Mouse (Mus musculus) right cerebral cortex, adult 2 months (tissue): ENCODE results near the gene Bhmt2.

Experiments used
- DNase-seq, 2 experiments: peaks; one replicate each; pipeline ENCODE4 v3.0.0; 2021 to 2022; ENCODE audit warnings: low spot score in 2 of 2

The Bhmt2 gene

DNA sequence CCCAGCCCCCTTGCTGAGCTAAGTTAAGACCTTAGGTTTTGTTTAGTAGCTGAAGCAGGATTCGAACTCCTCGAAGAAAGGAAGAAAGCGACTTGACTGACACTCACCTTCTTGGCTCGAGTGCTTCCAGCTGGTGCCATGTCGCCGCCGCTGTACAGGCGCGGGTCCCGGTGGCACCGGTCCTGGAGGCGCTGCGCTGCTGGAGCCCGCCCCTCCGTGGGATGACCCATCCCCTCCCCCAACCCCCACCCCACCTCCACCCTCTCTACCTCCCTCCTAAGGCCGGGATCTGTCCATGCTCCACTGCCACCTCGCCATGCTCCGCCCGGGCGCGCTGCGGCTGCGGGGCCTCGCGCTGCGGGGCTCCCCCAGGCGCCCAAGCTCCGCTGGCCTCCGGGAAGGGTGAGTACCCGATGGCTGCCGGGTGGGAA lies at the start of gene Bhmt2, which contains the start of gene Dmgdh:
TSS of gene Bhmt2 (minus strand) at position 172 of the 431 bp plus-strand sequence.
TSS of gene Dmgdh (plus strand) at position 303 of the 431 bp plus-strand sequence.
- DNase-seq, result no peak

DNA sequence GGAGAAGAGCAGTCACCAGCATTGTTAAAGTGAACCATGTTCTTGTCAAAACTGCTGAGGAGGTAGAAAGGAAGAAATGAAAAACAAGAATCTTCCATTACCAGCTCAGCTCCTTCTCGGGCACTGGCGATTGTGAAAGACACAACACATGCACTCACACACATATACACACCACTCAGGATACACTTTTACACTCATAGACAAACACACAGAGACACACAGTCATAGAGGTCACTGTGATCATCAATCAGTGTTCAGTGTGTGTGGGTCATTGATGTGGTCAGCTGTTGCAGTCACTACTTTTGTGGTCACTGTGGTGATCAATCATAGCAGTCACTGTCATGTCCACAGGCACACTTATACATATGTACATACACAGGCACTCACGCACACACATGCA lies 49.4 kb upstream of the Bhmt2 start:
- DNase-seq, result no peak

DNA sequence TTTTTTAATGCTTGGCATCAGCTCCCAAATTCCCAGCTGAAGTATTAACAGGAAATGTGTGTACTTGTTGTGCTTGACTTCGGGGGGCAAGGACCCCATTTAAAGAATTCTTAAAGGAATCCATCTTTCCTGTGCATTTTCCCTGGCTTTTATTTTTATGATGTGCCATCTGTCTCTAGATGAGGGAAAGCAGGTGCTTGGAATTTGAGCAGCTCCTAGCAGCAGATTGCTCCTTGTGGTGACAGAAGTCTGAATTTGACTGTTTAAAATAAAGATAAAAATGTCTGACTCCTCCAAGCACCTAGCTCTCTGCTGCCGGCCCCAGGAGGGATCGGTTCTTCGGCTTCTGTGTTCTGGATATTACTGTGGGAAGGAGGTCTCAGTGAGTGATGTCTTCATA lies 47.8 kb upstream of the Bhmt2 start:
- DNase-seq, result peak; percentile 32 to 35

DNA sequence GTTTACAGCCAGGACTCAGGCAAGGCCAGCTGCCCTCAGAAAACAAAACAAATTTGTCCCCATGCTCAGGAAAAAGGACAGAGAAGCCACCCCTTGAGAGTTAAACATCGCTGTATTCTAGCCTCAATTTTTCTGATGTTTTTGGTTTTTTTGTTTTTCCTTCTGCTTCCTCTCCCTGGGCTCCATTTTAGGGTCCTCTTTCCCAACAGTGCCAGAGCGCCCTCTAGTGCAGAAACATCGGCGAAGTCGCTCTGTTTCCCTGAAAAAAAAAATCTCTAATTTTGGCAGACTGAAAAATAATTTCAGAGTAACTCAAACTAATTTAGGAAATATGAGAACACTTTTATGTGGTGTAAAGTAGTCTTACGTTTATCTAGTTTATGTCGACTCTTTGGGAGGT lies 44.8 kb upstream of the Bhmt2 start:
- DNase-seq, result peak; percentile 53 to 84

DNA sequence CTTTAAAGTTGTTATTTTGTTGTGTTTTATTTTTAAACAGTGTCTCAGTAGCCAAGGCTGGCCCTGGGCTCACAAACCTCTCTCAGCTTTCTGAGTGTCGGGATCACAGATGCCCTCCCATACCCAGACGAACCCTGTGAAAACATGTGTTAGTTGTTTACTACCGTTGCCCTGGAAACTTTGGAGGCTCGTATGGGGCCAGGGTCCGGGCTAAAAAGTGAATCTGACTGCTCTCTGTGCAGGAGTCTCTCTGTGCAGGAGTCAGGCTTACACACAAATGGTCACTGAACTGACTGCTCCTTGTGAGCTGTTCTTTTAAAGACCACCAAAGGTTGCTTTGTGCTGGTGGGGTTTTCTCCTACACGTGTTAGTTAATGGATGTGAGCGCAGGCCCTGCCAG lies 43.0 kb upstream of the Bhmt2 start:
- no peak for DNase-seq

DNA sequence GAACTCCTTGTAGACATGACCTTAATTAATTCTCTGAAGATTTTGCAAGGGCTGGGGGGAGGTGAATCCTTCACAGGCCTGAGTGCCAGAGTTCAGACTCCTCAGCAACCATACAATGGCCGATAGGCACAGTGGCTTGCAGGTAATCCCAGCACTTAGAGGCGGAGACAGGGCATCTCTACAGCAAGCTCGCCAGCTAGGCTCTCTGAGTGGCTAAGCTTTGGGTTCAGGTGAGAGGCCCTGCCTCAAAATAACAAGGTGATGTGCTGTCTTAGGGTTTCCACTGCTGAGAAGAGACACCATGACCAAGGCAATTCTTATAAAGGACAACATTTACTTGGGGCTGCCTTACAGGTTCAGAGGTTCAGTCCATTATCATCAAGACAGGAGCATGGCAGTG lies 39.7 kb upstream of the Bhmt2 start:
- no peak for DNase-seq

DNA sequence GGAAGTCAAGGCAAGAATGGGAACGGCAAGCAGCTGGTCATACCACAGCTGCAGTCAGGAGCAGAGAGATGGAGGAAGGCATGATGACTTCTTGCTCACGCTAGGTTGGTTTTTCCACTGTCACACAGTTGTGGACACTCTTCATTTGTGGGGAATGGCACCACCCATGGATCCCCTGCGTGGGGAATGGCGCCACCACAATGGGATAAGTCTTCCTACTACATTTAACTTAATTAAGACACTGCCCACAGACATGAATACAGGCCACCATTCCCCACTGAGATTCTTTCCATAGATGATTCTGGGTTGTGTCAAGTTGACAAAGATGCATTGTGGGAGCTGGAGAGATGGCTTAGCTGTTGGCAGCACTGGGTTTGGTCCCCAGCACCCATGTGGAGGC lies 38.3 kb upstream of the Bhmt2 start:
- DNase-seq, result no peak

DNA sequence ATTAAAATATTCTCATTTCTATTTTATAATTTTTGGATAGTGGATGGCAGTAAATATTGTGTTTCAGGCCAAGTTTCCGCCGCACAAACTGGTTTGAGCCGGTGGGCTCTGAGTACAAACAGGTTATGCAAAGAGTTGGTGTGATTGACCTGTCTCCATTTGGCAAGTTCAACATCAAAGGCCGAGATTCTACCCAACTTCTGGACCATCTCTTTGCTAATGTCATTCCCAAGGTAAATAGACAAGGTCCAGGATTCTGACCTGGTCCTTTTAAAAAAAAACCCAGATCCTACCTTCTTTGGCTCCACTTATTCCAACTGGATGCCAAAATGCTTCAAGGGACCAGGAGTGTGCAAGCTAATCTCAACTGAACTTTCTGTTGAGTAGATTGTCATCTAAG lies 37.1 kb upstream of the Bhmt2 start:
- DNase-seq, result no peak

DNA sequence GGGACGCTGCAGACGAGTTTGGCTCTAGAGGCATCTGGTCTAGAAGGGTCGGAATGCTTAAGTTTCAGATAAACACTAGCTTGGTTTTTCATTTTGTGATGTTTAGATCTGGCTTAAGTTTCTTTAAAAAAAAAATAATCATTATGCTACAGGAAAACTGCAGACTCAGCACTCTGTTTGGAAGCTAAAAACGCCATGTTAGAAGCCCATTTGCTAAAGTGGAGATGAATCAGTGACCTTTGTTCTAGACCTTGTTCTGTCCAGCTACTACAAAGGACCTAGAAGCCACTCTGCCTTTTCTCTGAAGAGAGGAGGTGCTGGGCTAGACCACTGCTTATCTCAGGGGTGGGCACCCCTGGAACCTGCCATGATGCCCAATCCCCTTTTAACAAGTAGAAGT lies 36.2 kb upstream of the Bhmt2 start:
- DNase-seq, result no peak

DNA sequence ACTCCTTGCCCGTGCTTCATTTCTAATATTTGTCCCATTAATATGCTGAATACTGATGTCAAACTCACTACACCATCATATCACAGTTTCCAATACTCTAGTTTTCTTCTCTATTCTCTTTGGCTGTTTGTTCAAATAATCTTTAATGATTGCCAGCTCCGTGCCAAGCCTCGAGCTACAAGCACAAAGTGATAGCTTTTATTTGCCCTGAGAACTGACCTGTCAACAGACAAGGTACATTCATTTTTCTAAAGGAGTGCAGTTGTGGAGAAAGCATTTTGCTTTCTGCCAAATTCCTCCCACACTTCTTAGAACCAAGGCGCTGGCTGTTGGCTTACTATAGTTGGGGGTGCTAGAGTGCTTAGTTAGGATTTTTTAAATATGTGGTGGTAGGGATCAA lies 33.2 kb upstream of the Bhmt2 start:
- no peak for DNase-seq

DNA sequence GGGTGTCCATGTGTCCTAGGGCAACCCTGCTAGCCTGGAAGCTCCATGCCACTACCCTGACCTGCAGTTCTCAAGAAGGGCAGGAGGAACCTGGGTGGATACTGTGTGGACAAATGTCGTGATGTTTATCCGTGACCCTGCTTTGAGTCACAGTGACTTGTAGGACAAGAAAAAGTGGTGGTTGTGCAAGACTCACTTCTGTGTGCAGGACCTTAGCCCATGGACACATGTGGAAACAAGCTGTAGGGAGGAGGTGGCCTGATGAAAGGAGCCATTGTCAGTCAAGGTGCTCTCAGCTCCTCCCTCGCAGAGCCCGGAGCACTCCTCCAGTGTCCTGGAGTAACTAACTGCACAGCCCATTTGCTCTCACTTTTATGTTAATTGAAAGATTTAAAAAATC lies 31.6 kb upstream of the Bhmt2 start:
- DNase-seq, result no peak

DNA sequence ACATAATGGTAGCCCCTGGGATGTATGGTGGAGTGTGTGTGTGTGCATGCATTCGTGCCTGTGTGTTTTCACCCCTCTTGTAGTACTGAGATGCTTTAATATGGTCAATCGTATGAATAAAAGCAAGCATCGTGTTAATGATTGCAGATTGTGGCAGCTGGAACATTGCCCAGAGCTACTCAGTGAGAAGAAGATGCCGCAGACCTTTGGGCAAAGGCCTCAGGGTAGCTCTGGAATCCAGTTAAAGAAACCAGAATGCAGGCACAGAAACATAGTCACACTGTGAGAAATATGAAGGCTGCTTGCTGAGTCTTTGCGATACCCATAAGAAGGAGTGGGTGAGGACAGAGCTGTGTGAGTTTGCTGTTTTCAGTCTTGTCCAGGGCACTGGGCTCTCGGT lies 24.8 kb upstream of the Bhmt2 start:
- DNase-seq, result no peak

DNA sequence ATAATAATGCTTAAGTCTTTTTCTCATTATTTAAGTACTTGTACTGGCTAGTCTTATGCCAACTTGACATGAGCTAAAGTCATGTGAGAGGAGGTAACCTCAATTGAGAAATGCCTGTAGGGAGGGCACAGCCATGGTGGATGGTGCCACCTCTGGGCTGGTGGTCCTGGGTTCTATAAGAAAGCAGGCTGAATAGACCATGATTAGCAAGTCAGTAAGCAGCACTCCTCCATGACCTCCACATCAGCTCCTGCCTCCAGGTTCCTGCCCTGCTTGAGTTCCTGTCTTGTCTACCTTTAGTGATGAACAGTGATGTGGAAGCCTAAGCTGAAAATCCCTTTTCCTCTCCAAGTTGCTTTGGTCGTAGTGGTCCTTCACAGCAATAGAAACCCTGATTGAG lies 16.7 kb upstream of the Bhmt2 start:
- DNase-seq, result no peak

DNA sequence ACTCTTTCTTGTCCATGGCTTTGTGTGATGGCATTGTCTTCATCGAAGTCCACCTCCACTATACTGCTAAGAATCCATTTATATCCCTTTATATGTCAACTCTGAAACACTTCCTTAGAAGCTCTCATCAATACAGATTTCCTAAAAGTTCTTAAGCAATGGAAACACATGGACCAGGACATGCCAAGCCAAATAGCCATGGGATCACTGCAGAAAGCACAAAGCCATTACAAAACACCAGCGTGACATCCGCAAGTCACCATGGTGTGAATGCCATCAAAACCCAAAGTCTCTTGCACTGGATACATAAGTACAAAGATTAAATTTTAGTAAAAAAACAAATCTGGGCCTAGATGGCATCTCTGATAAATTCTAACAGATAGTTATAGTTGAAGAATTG lies 15.5 kb upstream of the Bhmt2 start:
- DNase-seq, result no peak

DNA sequence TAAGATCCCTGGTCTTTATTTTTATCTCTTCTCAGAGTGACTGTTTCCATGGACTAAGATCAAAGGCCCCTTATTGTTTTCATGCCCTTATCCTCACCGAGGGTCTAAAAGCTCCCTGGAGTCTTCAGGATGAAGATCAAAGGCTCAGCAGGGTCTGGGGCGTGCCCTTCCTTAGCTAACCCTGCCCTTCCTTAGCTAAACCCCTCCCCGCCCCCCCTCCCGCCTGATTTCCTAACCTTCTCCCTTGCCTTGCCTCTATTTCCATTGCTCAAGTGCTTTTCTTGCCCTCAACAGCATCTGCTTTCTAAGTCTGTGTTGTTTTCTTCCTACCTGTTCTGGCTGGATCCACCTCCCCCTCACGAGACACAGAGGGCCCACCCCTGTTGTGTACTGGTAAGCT lies 13.2 kb upstream of the Bhmt2 start:
- DNase-seq, result no peak

DNA sequence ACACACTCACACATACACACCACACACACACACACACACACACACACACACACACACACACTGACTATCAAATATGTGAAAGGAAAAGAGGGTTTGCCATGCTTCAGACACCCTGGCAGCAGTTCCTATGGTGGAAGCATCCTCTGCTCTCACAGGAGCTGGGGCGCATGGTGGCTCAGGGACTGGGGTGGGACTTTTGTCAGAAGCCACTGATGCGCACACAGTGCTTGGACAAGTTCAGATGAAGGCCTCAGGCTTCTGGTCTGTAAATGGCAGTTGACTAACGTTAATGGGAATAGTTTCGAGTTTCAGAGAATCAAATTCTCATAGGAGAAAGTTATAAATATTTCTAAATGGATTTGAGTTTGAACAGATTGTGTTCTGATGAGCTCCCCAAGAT lies 11.1 kb upstream of the Bhmt2 start:
- DNase-seq, result no peak

DNA sequence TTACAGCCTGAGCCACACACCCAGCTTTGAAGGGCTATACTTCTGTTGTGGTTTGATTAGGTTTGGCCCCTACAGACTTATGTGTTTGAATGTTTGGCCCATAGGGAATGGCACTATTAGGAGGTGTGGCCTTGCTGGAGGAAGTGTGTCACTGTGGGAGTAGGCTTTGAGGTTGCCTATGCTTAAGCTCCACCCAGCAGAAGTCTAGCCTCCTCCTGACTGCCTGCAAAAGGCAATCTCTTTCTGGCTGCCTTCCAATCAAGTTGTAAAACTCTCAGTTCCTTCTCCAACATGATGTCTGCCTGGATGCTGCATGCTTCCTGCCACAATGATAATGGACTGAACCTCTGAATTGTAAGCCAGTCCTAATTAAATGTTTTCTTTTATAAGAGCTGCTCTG lies 9.2 kb upstream of the Bhmt2 start:
- DNase-seq, result no peak

DNA sequence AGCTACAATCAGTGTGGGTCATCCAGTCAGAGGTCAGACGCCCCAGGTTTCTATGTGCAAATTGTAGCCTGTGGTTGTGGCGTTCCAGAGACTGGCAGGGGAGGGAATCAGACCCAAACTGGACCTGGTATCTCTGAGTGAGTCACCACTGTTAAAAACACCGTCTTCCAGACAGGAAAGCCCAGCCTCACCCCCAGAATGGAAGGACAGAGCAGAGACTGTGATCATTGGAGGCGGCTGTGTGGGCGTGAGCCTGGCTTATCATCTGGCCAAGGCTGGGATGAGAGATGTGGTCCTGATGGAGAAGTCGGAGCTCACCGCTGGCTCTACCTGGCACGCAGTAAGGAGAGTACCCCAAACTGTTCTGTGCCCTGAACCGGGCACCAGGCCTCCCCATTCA lies 2.8 kb upstream of the Bhmt2 start:
- peak; percentile 22 to 37 for DNase-seq

DNA sequence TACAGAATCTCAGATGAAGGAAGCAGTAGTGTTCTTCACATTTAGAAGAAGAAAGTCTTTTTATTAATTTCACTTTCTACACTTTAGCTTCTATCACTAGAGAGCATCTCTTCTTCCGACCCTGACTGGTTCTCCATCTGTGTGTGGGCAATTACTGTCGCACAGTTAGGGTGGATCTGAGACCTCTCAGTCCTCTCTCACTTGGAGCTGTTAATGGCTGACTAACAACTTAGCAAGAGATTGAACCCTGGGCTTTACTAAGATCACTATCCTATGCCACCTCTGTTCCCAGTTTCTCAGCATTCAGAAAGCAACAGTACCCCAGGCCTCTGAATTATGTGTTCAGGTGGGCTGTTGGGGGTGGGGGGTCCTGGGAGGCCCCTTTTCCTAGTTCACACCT lies 806 bp downstream of the Bhmt2 start:
- DNase-seq, result no peak

DNA sequence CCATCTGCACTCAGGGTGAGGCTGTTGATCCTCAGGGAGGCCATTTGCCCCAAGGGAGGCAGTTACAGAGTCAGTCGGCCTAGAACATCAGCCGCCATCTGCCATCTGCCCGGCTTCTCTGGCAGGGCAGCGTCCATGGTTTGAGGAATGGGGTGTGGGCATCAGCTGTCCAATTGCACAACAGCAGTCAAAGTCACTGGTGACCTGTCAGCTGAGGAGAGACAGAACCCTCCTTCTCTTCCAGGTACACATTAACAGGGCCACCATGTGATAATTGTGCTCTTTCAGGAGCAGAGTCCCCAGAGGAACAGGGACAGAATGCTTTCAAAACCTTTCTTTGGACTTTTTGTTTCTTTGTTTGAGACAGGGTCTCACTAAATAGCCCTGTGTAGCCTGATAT lies 1.7 kb downstream of the Bhmt2 start:
- DNase-seq, result no peak

DNA sequence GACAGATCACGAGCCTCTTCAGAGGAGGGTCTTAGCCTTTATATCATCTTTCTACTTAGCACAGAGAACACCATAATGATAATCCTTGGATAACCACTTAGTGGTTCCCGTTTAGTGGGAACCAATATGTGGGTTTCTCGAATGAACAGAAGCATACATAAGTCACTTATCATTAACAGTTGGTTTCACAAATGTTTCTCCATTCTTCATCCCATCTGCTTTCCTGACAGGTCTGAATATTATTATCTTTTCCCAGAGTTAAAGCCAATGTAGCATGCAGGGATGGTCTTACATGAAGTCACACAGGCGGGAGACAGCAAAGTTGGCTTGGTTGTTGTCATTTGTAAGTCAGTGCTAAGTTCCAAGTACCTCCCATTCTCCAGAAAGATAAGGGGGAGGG lies 6.5 kb downstream of the Bhmt2 start:
- no peak for DNase-seq

DNA sequence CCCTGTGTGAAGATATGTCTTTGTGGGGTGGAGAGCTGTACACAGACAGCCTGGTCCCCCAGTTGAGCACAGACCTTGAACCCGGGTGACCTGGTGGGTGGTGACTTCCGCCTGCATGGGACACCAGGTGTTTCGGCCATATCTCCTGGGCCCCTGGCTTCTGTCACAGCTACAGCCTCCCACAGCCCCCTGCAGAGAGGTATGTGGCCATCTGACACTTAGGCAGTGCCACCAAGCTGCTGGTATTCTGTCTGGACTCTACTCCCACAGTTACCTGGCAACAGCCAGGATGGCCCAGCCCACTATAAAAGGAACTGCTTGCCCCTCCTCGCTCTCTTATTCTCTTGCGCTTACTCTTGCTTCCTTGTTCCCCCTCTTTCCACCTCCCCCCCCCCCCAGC lies 16.2 kb downstream of the Bhmt2 start:
- DNase-seq, result no peak

DNA sequence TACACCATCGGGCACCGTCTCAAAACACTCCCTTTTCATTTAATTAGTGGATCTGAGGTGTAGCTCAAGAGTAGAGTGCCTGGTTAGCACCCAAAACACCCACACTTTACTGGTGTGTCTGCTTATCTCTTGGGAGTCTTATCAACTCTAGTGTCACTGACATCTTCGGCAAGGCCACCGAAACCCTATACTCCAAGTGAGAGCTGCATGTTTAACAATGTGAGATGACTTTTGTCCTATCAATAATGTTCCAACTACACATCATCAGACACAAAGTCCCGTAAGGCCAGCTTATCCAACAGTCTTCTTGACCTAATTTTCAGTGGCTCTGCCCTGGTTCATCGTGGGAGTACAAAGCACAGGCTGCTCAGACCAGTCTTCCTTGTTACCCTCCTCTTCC lies 20.7 kb downstream of the Bhmt2 start:
- no peak for DNase-seq

DNA sequence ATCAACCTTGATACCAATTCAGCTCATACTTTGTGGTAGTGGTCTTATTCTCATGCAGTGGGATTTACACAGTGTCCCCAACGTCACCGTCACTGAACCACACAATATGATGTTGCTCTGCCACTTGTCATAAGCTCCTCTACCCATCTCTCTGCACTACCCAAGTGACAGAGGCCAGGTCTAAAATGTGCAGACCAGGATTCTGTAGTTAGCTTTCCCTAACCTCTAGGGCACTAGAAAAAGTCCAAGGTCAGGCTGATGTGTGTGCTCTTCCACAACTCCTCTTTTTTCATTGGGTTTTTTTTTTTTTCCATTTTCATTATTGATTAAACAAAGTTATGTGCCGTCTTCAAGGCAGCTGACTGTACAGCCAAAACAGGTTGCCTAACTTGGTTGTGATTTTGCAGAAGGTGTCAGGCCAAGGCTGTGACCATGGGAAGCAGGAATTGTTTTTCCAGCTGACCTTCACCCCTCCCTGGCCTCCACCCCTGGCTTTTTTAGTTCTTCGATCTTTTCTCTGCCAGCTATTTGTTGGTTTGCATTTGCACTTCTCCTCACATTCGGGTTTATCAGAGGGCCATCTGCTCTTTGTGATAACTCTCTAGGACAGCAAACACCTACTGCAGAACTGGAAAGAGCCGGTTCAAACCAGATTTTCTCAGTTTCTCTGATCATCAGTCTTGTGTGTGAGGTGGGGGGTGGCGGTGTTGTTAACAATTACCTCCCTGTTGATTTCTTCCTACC lies 25.5 kb downstream of the Bhmt2 start:
- no peak for DNase-seq
